Mouse (Mus musculus) forebrain, embryonic 11.5 days (tissue): ENCODE results near the gene Mob3b. TPM values are rescaled to one million over a fixed set of nuclear protein-coding genes. Genes with fewer than 3 reads are reported as not detected.

Experiments used
- ATAC-seq: fragments of 200-750 bp; cut with Nextera tagmentation; replicated peaks from 2 replicates; pipeline ENCODE4 v1.8.0; 2017; ENCODE audit warnings: moderate TSS enrichment; ENCODE audit not compliant: low FRiP score
- DNase-seq: peaks from one replicate; pipeline ENCODE4 v3.0.0-alpha.2; 2017; ENCODE audit warnings: low spot score
- H3K27ac ChIP-seq: fragments of 300-500 bp; sonication (generic); 2 replicates; pipeline ENCODE4 v1.5.1; 2014; ENCODE audit warnings: low read depth, low read length
- H3K27me3 ChIP-seq: fragments of 300-500 bp; sonication (generic); 2 replicates; pipeline ENCODE4 v1.6.1; 2014; ENCODE audit warnings: mild to moderate bottlenecking, low read length, mixed read lengths; ENCODE audit not compliant: control insufficient read depth, insufficient read depth
- H3K36me3 ChIP-seq: fragments of 300-500 bp; sonication (generic); 2 replicates; pipeline ENCODE4 v1.6.1; 2014; ENCODE audit warnings: mild to moderate bottlenecking, low read length, moderate library complexity, mixed read lengths; ENCODE audit not compliant: control insufficient read depth, insufficient read depth
- H3K4me1 ChIP-seq: fragments of 300-500 bp; sonication (generic); replicated peaks from 2 replicates; pipeline ENCODE4 v1.6.1; 2014; ENCODE audit warnings: low read length, mixed read lengths; ENCODE audit not compliant: control insufficient read depth, insufficient read depth
- H3K4me2 ChIP-seq: fragments of 300-500 bp; sonication (generic); 2 replicates; pipeline ENCODE4 v1.6.1; 2014; ENCODE audit warnings: low read depth, mild to moderate bottlenecking, low read length, moderate library complexity, mixed read lengths; ENCODE audit not compliant: severe bottlenecking
- H3K4me3 ChIP-seq: fragments of 300-500 bp; sonication (generic); 2 replicates; pipeline ENCODE4 v1.5.1; 2014; ENCODE audit warnings: low read depth, low read length
- H3K9ac ChIP-seq: fragments of 300-500 bp; sonication (generic); 2 replicates; pipeline ENCODE4 v1.6.1; 2014; ENCODE audit warnings: low read length
- H3K9me3 ChIP-seq: fragments of 300-500 bp; sonication (generic); 2 replicates; pipeline ENCODE4 v1.6.1; 2016; ENCODE audit warnings: low read length, mixed read lengths; ENCODE audit not compliant: control insufficient read depth
- WGBS: fragments of 180-500 bp; shearing (Covaris S2); extraction: QIAGEN DNeasy Blood & Tissue Kit; methylation state at CpG from one replicate; pipeline ENCODE4 v1.1.7; 2014; 5-methylcytosine and 5-hydroxymethylcytosine counted together
- polyA plus RNA-seq: library from polyadenylated mRNA; unstranded; fragments of >200 nt; fragmentation: Nextera tagmentation; extraction: Ambion mirVana; gene quantifications from 2 replicates; pipeline ENCODE4 v1.2.1, GENCODE M21; 2014

The Mob3b gene
- polyA plus RNA-seq, 1 experiment from 2014 or later = 18.9 TPM

DNA sequence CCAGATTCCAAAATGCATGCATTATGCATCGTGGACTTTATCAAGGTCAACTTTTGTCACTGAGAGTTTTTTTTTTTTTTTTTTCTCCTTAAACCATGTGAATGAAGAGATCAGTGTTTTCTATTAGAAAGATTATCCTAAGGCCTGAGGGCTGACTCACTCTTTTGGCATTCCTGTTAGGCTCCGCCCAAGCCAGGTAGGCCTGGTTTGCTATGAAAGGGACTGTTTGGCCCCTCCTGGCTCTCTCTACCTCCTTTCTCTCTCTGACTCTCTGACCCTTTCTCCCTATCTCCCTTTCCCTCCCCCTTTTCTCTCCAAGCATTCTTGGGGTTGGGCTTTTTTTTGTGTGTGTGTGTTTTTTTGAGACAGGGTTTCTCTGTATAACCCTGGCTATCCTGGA lies 18.3 kb upstream of the Mob3b start:
- peak; percentile 1 for DNase-seq
- Histone ChIP-seq H3K9me3 (no peaks in the 10 kb centered on the region), H3K9ac (no peak overlapping the region), H3K4me1 (no peaks in the 10 kb centered on the region), H3K4me3 (no peak overlapping the region), H3K27me3 (no peaks in the 10 kb centered on the region), H3K27ac (no peak overlapping the region), H3K4me2 (no peak overlapping the region), H3K36me3 (no peaks in the 10 kb centered on the region)
- no peak for ATAC-seq
- WGBS = 86% methylated on average over 2 of the region's 2 CpGs

DNA sequence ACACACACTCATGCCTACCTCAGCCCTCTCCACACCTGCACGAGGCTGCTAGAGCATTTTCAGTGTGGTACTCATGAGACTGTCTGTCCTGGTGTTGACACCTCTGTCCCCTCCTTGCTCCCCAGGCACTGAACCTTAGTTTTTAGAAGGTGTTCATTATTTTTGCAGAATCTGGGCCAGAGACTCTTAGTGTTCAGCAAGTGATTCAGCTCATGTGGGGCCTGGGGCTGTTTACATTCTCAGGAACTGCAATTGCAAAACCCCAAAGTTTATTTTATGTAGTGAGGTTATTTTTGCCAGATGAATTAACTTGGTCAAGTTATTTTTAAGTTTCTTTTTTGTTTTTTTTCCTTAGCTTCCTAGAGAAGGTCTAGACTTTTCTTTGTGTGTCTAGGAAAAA lies 16.3 kb upstream of the Mob3b start:
- no peaks in the 10 kb centered on the region for H3K9me3 ChIP-seq
- no peaks in the 10 kb centered on the region for H3K27me3 ChIP-seq
- H3K4me3 ChIP-seq = no peak overlapping the region
- ATAC-seq (no peak), DNase-seq (peak; percentile 24)
- H3K27ac ChIP-seq = no peak overlapping the region
- no peaks in the 10 kb centered on the region for H3K4me1 ChIP-seq
- no peaks in the 10 kb centered on the region for H3K36me3 ChIP-seq
- WGBS = 74% methylated on average over 1 of the region's 1 CpGs
- no peak overlapping the region for H3K4me2 ChIP-seq
- no peak overlapping the region for H3K9ac ChIP-seq

- no peaks in the 10 kb centered on the region for H3K4me1 ChIP-seq
- no peaks in the 10 kb centered on the region for H3K27me3 ChIP-seq
- H3K36me3 ChIP-seq = no peaks in the 10 kb centered on the region
- H3K9ac ChIP-seq = no peak overlapping the region
- 85% methylated on average over 2 of the region's 2 CpGs for WGBS
- ATAC-seq (no peak), DNase-seq (no peak)
- no peaks in the 10 kb centered on the region for H3K9me3 ChIP-seq
- H3K4me2 ChIP-seq = no peak overlapping the region
- no peak overlapping the region for H3K4me3 ChIP-seq
- H3K27ac ChIP-seq = no peak overlapping the region
Measured at GRCm38 (mm10) chr4:35172471-35172870, 15.2 kb upstream of the Mob3b start.

- H3K27ac ChIP-seq = no peak overlapping the region
- no peak for DNase-seq
- no peak overlapping the region for H3K9ac ChIP-seq
- no peak overlapping the region for H3K4me3 ChIP-seq
- no peak overlapping the region for H3K4me2 ChIP-seq
- H3K36me3 ChIP-seq = no peaks in the 10 kb centered on the region
- no peak for ATAC-seq
- H3K4me1 ChIP-seq = no peaks in the 10 kb centered on the region
- 84% methylated on average over 13 of the region's 13 CpGs for WGBS
- H3K9me3 ChIP-seq = no peaks in the 10 kb centered on the region
- no peaks in the 10 kb centered on the region for H3K27me3 ChIP-seq
Measured at GRCm38 (mm10) chr4:35169571-35170125, 12.4 kb upstream of the Mob3b start.

DNA sequence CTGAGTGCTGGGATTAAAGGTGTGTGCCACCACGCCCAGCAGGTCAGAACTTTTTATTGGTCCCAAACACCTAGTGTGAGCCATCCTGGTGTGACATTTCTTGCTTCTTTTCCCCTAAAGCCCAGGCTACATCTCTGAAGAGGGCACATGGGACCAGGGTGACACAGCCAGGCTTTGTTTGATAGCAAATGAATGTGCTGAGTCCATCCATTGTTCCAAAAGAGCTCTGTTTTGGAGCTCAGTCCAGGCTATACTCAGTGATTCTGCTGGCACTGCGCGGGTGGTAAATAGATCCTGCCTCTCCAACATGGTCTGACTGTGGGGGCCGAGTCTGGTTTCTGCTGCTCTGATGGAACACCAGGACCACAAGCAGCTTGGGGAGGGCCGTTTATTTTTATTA lies 10.6 kb upstream of the Mob3b start:
- ATAC-seq (no peak), DNase-seq (no peak)
- Histone ChIP-seq H3K4me2 (no peak overlapping the region), H3K4me1 (no peaks in the 10 kb centered on the region), H3K9ac (no peak overlapping the region), H3K27ac (no peak overlapping the region), H3K9me3 (no peaks in the 10 kb centered on the region), H3K4me3 (no peak overlapping the region), H3K27me3 (no peaks in the 10 kb centered on the region), H3K36me3 (no peaks in the 10 kb centered on the region)
- WGBS = 85% methylated on average over 5 of the region's 5 CpGs

DNA sequence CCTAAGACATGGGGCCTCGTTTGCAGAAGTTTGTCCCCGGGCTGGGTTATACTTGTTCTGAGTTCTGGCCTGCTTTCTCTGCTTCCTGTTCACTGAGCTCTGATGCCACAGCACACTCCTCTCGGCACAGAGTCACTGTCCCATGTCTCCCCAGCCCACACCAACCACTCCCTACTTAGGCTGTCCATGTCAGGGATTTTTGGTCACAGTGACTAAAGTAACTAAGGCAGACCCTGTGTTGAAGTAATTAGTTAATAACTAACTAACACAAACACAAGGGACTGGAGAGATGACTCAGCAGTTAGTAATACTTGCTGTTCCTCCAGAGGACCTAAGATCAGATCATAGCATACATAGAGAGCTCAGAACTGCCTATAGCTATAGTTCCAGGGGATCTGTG lies 8.7 kb upstream of the Mob3b start:
- H3K36me3 ChIP-seq = no peaks in the 10 kb centered on the region
- no peak overlapping the region for H3K4me3 ChIP-seq
- H3K27me3 ChIP-seq = no peaks in the 10 kb centered on the region
- no peak overlapping the region for H3K4me2 ChIP-seq
- DNase-seq = no peak
- H3K4me1 ChIP-seq = no peaks in the 10 kb centered on the region
- ATAC-seq = no peak
- H3K9me3 ChIP-seq = no peaks in the 10 kb centered on the region
- WGBS = 77% methylated on average over 3 of the region's 3 CpGs
- H3K27ac ChIP-seq = no peak overlapping the region
- no peak overlapping the region for H3K9ac ChIP-seq

GRCm38 (mm10) chr4:35165275-35165674 lies 8.0 kb upstream of the Mob3b start:
- no peaks in the 10 kb centered on the region for H3K4me1 ChIP-seq
- H3K9me3 ChIP-seq = no peaks in the 10 kb centered on the region
- H3K27me3 ChIP-seq = no peaks in the 10 kb centered on the region
- ATAC-seq (no peak), DNase-seq (no peak)
- 84% methylated on average over 2 of the region's 2 CpGs for WGBS
- no peaks in the 10 kb centered on the region for H3K36me3 ChIP-seq
- no peak overlapping the region for H3K4me2 ChIP-seq
- H3K27ac ChIP-seq = no peak overlapping the region
- no peak overlapping the region for H3K4me3 ChIP-seq
- no peak overlapping the region for H3K9ac ChIP-seq

DNA sequence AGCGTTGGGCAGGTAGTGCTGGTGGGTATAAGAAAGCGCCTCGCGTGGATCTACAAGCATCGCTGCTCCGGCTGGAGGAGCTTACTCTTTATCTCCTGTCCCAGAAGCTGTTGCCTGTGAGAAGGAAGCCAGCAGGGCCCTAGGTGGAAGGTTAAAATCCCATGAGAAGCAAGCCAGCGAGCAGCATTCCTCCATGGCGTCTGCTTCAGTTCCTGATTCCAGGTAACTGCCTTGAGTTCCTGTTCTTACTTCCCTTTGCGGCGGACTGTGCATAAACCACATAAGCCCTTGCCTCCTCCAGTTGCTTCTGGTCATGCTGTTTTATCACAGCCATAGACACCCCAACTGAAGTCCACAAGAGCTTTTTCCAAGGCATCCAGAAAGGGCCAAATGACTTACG lies 531 bp upstream of the Mob3b start:
- H3K4me1 ChIP-seq = no peaks in the 10 kb centered on the region; the same call in 1 of the 2 replicates
- ATAC-seq = no peak
- H3K4me2 ChIP-seq = no peak overlapping the region
- no peaks in the 10 kb centered on the region for H3K27me3 ChIP-seq
- no peaks in the 10 kb centered on the region for H3K36me3 ChIP-seq
- H3K9ac ChIP-seq = no peak overlapping the region
- no peak overlapping the region for H3K4me3 ChIP-seq
- H3K27ac ChIP-seq = no peak overlapping the region
- 71% methylated on average over 11 of the region's 11 CpGs for WGBS
- H3K9me3 ChIP-seq = no peaks in the 10 kb centered on the region
- DNase-seq = no peak

GRCm38 (mm10) chr4:35156149-35156611 lies 1.1 kb downstream of the Mob3b start:
- DNase-seq = peak; percentile 85
- H3K27ac ChIP-seq = peak overlapping the region; percentile 78
- peak overlapping the region; percentile 85 for H3K4me2 ChIP-seq
- H3K27me3 ChIP-seq = no peaks in the 10 kb centered on the region
- no peaks in the 10 kb centered on the region; the same call in 1 of the 2 replicates for H3K4me1 ChIP-seq
- no peaks in the 10 kb centered on the region for H3K9me3 ChIP-seq
- H3K4me3 ChIP-seq = peak overlapping the region; percentile 60
- no peaks in the 10 kb centered on the region for H3K36me3 ChIP-seq
- ATAC-seq = peak; percentile 88
- WGBS = under 1% methylated on average over 26 of the region's 26 CpGs
- peak overlapping the region; percentile 83 for H3K9ac ChIP-seq
